Mouse (Mus musculus): Measurements from ENCODE around the gene Ina.

Gene Ina

GRCm38 (mm10) chr19:47013340-47014158 is 949 bp upstream of the Ina start:
- DNase-seq (ENCODE audit: low read depth, low spot score): no peak

GRCm38 (mm10) chr19:47014159-47014446 is 395 bp upstream of the Ina start:
- DNase-seq (ENCODE audit: low read depth, low spot score): no peak

- no peak for DNase-seq (ENCODE audit: low read depth, low spot score)
Measured at GRCm38 (mm10) chr19:47015396-47015795, 898 bp downstream of the Ina start.

- no peak for DNase-seq (ENCODE audit: low read depth, low spot score)
Measured at GRCm38 (mm10) chr19:47015965-47016364, 1.5 kb downstream of the Ina start.

- peak; percentile 37 for DNase-seq (ENCODE audit: low read depth, low spot score)
Measured at GRCm38 (mm10) chr19:47016487-47016886, 2.0 kb downstream of the Ina start.

- no peak for DNase-seq (ENCODE audit: low read depth, low spot score)
Measured at GRCm38 (mm10) chr19:47017831-47018230, 3.3 kb downstream of the Ina start.

- no peak for DNase-seq (ENCODE audit: low read depth, low spot score)
Measured at GRCm38 (mm10) chr19:47018330-47018729, 3.8 kb downstream of the Ina start.

- no peak for DNase-seq (ENCODE audit: low read depth, low spot score)
Measured at GRCm38 (mm10) chr19:47019326-47019725, 4.8 kb downstream of the Ina start.

GRCm38 (mm10) chr19:47022709-47023108 is 8.2 kb downstream of the Ina start:
- DNase-seq (ENCODE audit: low read depth, low spot score): no peak

GRCm38 (mm10) chr19:47023546-47023945 is 9.0 kb downstream of the Ina start:
- no peak for DNase-seq (ENCODE audit: low read depth, low spot score)

GRCm38 (mm10) chr19:47024954-47025353 is 10.5 kb downstream of the Ina start:
- DNase-seq (ENCODE audit: low read depth, low spot score): no peak

GRCm38 (mm10) chr19:47026513-47026912 is 12.0 kb downstream of the Ina start:
- no peak for DNase-seq (ENCODE audit: low read depth, low spot score)

GRCm38 (mm10) chr19:47029796-47030195 is 15.3 kb downstream of the Ina start:
- DNase-seq (ENCODE audit: low read depth, low spot score): no peak

- no peak for DNase-seq (ENCODE audit: low read depth, low spot score)
Measured at GRCm38 (mm10) chr19:47031770-47032169, 17.3 kb downstream of the Ina start.

- peak; percentile 40 for DNase-seq (ENCODE audit: low read depth, low spot score)
Measured at GRCm38 (mm10) chr19:47034916-47035315, 20.4 kb downstream of the Ina start.

GRCm38 (mm10) chr19:47036596-47036995 is 22.1 kb downstream of the Ina start:
- DNase-seq (ENCODE audit: low read depth, low spot score): no peak

- no peak for DNase-seq (ENCODE audit: low read depth, low spot score)
Measured at GRCm38 (mm10) chr19:47040720-47041473, 26.4 kb downstream of the Ina start.

- DNase-seq (ENCODE audit: low read depth, low spot score): peak; percentile 33
Measured at GRCm38 (mm10) chr19:47043608-47044007, 29.1 kb downstream of the Ina start.

- no peak for DNase-seq (ENCODE audit: low read depth, low spot score)
Measured at GRCm38 (mm10) chr19:47046343-47046742, 31.8 kb downstream of the Ina start.

GRCm38 (mm10) chr19:47047236-47047833 is 32.8 kb downstream of the Ina start:
- DNase-seq (ENCODE audit: low read depth, low spot score): no peak

- no peak for DNase-seq (ENCODE audit: low read depth, low spot score)
Measured at GRCm38 (mm10) chr19:47049061-47049460, 34.6 kb downstream of the Ina start.

- no peak for DNase-seq (ENCODE audit: low read depth, low spot score)
Measured at GRCm38 (mm10) chr19:47049840-47050239, 35.3 kb downstream of the Ina start.
